Mouse (Mus musculus): ENCODE results near the gene Spast. TPM values are rescaled to one million over a fixed set of nuclear protein-coding genes. Genes with fewer than 3 reads are reported as not detected.

Spast gene
- polyA plus RNA-seq, 1 experiment from 2014 or later, result 35.1 TPM

DNA sequence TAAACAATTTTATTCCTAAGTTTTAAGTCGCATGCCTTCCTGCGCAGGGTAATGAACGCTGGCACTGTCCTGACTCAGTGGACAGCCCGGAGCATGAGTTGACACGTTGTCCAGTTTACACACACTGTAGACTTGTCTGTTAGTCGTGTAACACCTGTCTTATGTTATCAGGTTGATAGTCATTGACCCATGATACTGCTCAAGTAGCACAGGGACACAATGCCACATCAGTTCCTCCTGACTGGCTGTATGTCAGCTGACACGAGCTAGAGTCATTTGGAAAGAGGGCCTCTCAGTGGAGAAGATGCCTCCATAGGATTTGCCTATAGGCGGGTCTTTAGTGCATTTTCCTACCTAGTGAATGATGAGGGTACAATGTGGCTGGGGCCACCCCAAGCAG, 67.7 kb downstream of the Spast start:
- peaks cover 59% of the 10 kb centered on the region for H3K36me3 ChIP-seq
- H3K4me1 ChIP-seq, result no peaks in the 10 kb centered on the region

DNA sequence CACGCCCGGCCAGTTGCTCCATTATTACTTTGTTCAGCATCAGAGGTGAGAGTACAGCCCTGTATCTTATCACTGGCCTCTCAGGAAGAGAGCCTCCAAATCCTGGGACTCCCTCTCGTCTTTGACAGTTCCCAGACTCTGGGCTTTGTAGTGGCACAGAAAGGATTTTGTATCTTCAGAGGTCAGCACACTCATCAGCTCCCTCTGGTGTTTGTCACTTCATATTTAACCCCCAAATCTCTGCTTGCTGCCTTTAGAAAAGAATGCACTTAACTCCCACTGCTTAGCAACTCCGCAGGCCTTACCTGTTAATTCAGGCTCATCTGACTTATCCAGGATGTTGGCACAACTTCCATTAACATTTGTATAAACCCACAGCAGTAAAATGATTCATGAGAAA, 70.9 kb downstream of the Spast start:
- peaks cover 61% of the 10 kb centered on the region for H3K36me3 ChIP-seq
- 74% methylated on average over 4 of the region's 4 CpGs for WGBS
- no peak overlapping the region for H3K4me2 ChIP-seq (replicated peaks)
- no peaks in the 10 kb centered on the region for H3K9me3 ChIP-seq
- no peak overlapping the region for H3K4me3 ChIP-seq
- H3K27me3 ChIP-seq, result no peaks in the 10 kb centered on the region
- H3K9ac ChIP-seq (replicated peaks), result no peak overlapping the region
- no peak overlapping the region for H3K27ac ChIP-seq (replicated peaks)
- H3K4me1 ChIP-seq, result no peaks in the 10 kb centered on the region
- no peak for ATAC-seq (replicated peaks)

More for the DNA sequence above, 67.7 kb downstream of the Spast start:
- 91% methylated on average over 8 of the region's 8 CpGs for WGBS
- Histone ChIP-seq H3K4me3 (no peak overlapping the region), H3K9me3 (no peaks in the 10 kb centered on the region), H3K4me2 (replicated peaks) (no peak overlapping the region), H3K9ac (replicated peaks) (no peak overlapping the region), H3K27ac (replicated peaks) (no peak overlapping the region), H3K27me3 (no peaks in the 10 kb centered on the region)
- ATAC-seq (replicated peaks), result no peak

DNA sequence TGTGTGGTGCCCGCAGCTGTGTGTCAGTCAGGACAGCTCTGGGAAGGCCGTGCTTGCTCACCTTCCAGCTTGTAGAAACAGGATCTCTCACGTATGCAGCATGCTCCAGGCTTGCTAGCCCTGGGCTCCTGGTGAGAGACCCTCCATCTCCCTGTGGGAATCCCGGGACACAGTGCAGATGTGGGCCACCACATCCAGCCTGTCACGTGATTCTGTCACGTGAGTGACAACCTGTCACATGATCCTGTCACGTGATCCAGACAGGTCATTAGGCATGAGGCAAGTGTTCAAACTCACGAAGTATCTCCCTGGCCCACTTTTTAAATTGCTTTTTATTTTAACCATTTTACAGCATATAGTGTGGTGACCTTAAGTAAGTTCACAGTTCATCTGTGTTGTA, 74.5 kb downstream of the Spast start:
- no peak overlapping the region for H3K4me2 ChIP-seq (replicated peaks)
- no peaks in the 10 kb centered on the region for H3K4me1 ChIP-seq
- no peak overlapping the region for H3K27ac ChIP-seq (replicated peaks)
- no peaks in the 10 kb centered on the region for H3K27me3 ChIP-seq
- H3K9ac ChIP-seq (replicated peaks), result no peak overlapping the region
- H3K4me3 ChIP-seq, result no peak overlapping the region
- 88% methylated on average over 8 of the region's 8 CpGs for WGBS
- no peak for ATAC-seq (replicated peaks)
- no peaks in the 10 kb centered on the region for H3K9me3 ChIP-seq
- peaks cover 59% of the 10 kb centered on the region for H3K36me3 ChIP-seq

DNA sequence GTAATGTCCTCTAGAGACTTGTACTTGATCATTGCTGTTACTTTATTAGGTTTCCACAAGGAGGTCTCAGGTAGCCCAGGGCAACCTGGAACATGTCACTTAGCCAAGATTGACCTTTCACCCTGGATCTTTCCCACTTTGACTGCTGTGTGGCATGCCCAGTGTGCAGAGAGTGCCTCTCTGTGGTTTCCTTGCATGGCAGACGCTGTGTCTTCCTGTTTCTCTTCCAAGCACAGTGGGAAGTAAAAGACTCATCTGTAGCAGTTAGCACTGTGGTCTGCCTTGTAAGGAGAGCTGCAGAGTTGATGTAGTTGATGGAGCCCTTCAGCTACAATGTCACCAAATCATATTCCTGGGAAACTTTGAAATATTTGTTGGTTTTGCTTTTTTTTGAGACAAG, 75.9 kb downstream of the Spast start:
- H3K9me3 ChIP-seq, result no peaks in the 10 kb centered on the region
- no peaks in the 10 kb centered on the region for H3K27me3 ChIP-seq
- no peak for ATAC-seq (replicated peaks)
- WGBS, result 93% methylated on average over 1 of the region's 1 CpGs
- no peak overlapping the region for H3K4me3 ChIP-seq
- no peak overlapping the region for H3K9ac ChIP-seq (replicated peaks)
- H3K36me3 ChIP-seq, result peaks cover 63% of the 10 kb centered on the region
- no peak overlapping the region for H3K4me2 ChIP-seq (replicated peaks)
- H3K4me1 ChIP-seq, result no peaks in the 10 kb centered on the region
- H3K27ac ChIP-seq (replicated peaks), result no peak overlapping the region

DNA sequence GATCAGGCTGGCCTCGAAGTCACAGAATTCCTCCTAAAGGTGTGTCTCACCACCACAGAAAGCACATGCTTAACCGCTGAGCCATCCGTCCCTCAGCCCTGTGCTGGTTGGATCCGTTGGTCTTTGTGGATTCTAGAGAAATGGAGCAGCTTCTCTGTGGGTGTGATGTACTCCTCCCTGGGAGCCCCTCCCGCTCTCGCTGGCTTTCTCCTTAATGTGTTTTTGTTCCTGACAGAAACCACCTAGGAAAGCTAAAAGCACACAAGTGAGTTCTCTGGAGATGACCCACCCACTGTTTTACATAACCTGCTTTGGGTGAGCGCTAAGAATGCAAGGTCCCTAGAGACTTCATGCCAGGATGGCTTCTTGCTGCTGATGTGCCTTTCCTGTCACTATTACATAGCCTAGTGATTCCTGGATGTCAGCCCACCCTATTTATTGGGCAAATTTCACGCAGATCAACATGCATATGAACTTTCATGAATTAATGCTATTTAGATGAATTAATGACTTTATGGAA, 78.1 kb downstream of the Spast start:
- Histone ChIP-seq H3K9ac (replicated peaks) (no peak overlapping the region), H3K4me3 (no peak overlapping the region), H3K27ac (replicated peaks) (no peak overlapping the region), H3K36me3 (peaks cover 67% of the 10 kb centered on the region), H3K27me3 (no peaks in the 10 kb centered on the region), H3K4me2 (replicated peaks) (no peak overlapping the region), H3K4me1 (no peaks in the 10 kb centered on the region), H3K9me3 (no peaks in the 10 kb centered on the region)
- 89% methylated on average over 8 of the region's 8 CpGs for WGBS
- no peak for ATAC-seq (replicated peaks)

DNA sequence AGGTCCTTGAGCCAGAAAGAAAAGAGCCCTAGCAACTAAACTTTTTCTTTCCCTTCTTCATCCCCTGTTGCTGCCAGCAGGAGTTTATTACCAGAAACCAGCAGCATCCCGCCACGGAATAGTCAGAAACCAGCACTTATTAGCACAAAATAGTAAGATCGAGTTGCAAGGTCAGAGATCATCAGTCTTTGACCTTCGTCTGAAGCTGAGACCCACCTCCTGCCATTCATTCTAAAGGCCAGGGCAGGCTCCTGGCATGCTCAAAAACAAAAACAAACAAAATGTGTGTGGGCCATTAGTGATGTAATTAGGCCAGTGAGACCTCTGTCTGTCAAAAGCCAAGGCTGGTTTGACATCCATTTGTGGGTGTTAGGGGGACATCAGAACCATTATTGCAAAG, 79.4 kb downstream of the Spast start:
- Histone ChIP-seq H3K27ac (replicated peaks) (no peak overlapping the region), H3K9me3 (no peaks in the 10 kb centered on the region), H3K36me3 (peaks cover 59% of the 10 kb centered on the region), H3K9ac (replicated peaks) (no peak overlapping the region), H3K4me1 (no peaks in the 10 kb centered on the region), H3K4me2 (replicated peaks) (no peak overlapping the region), H3K27me3 (no peaks in the 10 kb centered on the region), H3K4me3 (no peak overlapping the region)
- WGBS, result 47% methylated on average over 4 of the region's 4 CpGs
- no peak for ATAC-seq (replicated peaks)

DNA sequence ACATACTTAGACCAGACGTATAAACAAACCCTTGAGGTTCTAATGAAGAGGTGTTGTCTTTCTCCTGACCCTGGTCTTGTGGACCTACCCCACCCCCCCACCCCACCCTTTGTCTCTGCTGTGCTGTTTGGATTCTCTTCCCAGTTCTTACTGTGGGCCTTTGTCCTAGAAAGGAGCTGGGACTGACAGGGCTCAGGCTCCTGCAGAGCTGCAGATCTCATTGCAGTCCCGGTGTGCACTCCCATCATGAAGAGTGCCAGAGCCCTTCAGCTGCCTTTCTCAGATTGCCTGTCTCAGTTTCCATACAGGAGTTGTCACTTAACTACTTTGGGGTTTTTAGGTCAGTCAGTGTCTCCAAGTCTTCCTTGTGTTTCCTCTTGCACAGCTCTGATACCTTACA, 81.9 kb downstream of the Spast start:
- WGBS, result 55% methylated on average over 2 of the region's 2 CpGs
- no peak overlapping the region for H3K27ac ChIP-seq (replicated peaks)
- no peaks in the 10 kb centered on the region for H3K9me3 ChIP-seq
- H3K9ac ChIP-seq (replicated peaks), result no peak overlapping the region
- H3K36me3 ChIP-seq, result peaks cover 59% of the 10 kb centered on the region
- H3K4me2 ChIP-seq (replicated peaks), result no peak overlapping the region
- ATAC-seq (replicated peaks), result no peak
- peaks cover 7% of the 10 kb centered on the region for H3K4me1 ChIP-seq
- H3K4me3 ChIP-seq, result no peak overlapping the region
- H3K27me3 ChIP-seq, result no peaks in the 10 kb centered on the region

DNA sequence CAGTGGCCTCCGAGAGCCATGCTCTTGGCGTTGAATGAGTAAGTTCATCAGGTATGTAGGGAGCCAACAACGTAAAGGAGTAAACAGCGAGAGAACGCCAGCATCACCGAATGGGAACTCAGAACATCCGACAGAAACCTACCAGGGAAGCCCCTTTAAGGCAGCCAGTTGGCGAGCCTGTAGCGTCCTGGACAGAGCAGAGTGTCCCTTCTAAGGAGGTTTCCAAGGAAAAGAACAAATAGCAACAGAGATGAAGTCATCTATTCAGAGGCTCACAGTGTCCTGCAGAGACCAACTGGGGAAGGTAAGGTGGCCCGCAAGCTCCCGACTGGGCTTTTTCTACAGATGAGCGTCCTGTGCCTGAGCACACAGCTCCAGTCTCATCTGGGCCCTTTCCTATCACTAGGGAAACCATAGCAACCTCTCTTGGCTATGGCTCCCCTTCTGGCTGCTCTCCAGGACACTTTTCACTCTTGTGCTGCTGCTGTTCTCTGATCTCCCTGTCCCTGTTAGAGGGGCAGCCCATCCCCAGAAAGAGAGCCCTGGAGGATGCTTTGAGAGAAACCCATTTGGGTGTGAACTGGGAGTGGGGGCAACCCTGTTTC, 85.7 kb downstream of the Spast start:
- Histone ChIP-seq H3K4me3 (no peak overlapping the region), H3K36me3 (peaks cover 48% of the 10 kb centered on the region), H3K9ac (replicated peaks) (no peak overlapping the region), H3K4me1 (peaks cover 7% of the 10 kb centered on the region), H3K27me3 (no peaks in the 10 kb centered on the region), H3K4me2 (replicated peaks) (no peak overlapping the region), H3K27ac (replicated peaks) (no peak overlapping the region), H3K9me3 (no peaks in the 10 kb centered on the region)
- ATAC-seq (replicated peaks), result peak; percentile 72
- 66% methylated on average over 12 of the region's 12 CpGs for WGBS

DNA sequence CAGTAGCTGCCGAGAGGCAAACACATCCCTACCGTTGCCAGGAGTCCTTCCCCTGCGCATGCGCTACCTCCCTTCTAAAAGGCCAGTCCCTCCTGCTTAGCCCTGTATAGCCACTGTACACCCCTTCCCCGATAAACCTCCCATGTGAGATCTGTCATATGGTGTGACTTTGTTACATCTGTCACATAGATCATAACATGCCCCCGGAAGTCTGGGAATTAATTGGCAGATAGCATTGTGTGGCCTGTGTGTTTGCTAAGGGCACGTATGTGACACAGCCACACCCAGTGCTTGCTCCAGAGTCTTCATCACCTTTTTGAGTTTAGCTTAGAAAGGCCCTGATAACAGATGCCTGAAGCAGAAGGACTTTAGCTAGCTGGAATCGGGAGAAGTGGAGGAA, 91.3 kb downstream of the Spast start:
- H3K4me1 ChIP-seq, result no peaks in the 10 kb centered on the region
- H3K36me3 ChIP-seq, result peaks cover 14% of the 10 kb centered on the region
- H3K27ac ChIP-seq (replicated peaks), result no peak overlapping the region
- no peak overlapping the region for H3K4me2 ChIP-seq (replicated peaks)
- no peak for ATAC-seq (replicated peaks)
- H3K4me3 ChIP-seq, result no peak overlapping the region
- no peak overlapping the region for H3K9ac ChIP-seq (replicated peaks)
- H3K27me3 ChIP-seq, result no peaks in the 10 kb centered on the region
- H3K9me3 ChIP-seq, result no peaks in the 10 kb centered on the region
- WGBS, result 89% methylated on average over 8 of the region's 8 CpGs

DNA sequence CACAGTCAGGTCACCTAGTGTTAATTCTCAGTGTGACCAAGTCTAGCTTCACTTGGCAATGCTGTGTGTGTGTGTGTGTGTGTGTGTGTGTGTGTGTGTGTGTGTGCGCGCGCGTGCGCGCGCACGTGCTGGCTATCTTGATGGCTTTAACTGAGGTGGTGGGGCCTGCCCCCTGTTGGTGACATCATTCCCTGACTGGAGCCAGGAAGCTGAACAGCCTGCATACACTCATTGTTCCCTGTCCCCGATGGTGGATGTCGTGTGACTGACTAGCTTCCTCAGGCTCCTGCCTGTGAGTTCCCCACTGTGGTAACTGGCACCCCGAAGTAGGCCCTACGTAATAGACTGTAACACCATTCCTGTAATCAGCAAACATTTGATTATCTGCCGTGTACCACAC, 92.7 kb downstream of the Spast start:
- no peak overlapping the region for H3K9ac ChIP-seq (replicated peaks)
- no peaks in the 10 kb centered on the region for H3K27me3 ChIP-seq
- no peaks in the 10 kb centered on the region for H3K4me1 ChIP-seq
- H3K36me3 ChIP-seq, result peaks cover 11% of the 10 kb centered on the region
- ATAC-seq (replicated peaks), result no peak
- H3K4me3 ChIP-seq, result no peak overlapping the region
- WGBS, result 65% methylated on average over 13 of the region's 13 CpGs
- H3K27ac ChIP-seq (replicated peaks), result no peak overlapping the region
- no peak overlapping the region for H3K4me2 ChIP-seq (replicated peaks)
- no peaks in the 10 kb centered on the region for H3K9me3 ChIP-seq

DNA sequence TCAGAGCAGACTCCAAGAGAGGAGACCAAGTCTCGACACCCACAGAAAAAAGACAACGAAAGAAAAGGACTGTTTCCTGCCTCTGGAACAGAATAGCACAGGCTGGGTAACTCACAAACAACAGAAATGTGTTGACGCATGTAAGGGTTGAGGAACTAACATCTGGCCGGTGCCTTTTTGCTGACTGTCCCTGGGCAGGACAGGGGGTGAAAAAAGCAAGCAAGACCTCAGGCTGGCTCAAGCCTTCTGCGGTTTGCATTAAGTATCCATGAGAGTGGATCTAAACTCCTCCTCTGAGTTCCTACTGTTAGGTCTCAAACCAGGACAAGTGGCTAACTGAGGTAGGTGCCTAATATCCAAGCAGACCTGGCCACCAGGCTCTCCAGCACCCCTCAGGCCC, 93.8 kb downstream of the Spast start:
- no peak overlapping the region for H3K4me2 ChIP-seq (replicated peaks)
- WGBS, result 89% methylated on average over 5 of the region's 5 CpGs
- no peak for ATAC-seq (replicated peaks)

DNA sequence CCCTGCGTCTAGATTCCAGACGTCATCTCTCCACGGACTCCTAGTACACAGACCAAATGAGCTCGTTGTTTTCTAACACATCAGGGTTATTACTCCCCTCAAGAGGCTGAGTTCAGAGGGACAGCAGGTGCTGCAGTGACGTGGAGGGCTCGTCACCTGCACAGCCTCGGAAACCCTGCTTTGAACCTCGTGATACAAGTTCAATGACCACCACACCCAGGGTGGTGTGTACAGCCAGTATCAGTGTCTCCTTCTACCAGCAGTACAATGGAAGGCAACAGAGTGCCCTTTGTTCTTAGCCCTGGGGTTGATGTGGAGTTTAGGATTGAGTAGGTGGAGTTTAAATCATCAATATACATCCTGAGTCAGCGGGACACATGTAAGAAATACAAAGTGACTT, 99.0 kb downstream of the Spast start:
- no peak overlapping the region for H3K4me3 ChIP-seq
- H3K27ac ChIP-seq (replicated peaks), result no peak overlapping the region
- no peaks in the 10 kb centered on the region for H3K27me3 ChIP-seq
- ATAC-seq (replicated peaks), result no peak
- H3K4me1 ChIP-seq, result no peaks in the 10 kb centered on the region
- H3K9ac ChIP-seq (replicated peaks), result no peak overlapping the region
- WGBS, result 85% methylated on average over 9 of the region's 9 CpGs
- H3K9me3 ChIP-seq, result no peaks in the 10 kb centered on the region
- H3K36me3 ChIP-seq, result no peaks in the 10 kb centered on the region
- no peak overlapping the region for H3K4me2 ChIP-seq (replicated peaks)

More for the DNA sequence above, 93.8 kb downstream of the Spast start:
- no peak overlapping the region for H3K9ac ChIP-seq (replicated peaks)
- no peak overlapping the region for H3K27ac ChIP-seq (replicated peaks)
- H3K36me3 ChIP-seq, result peaks cover 6% of the 10 kb centered on the region; the same call in 1 of the 2 replicates
- no peaks in the 10 kb centered on the region for H3K9me3 ChIP-seq
- H3K4me1 ChIP-seq, result no peaks in the 10 kb centered on the region
- H3K27me3 ChIP-seq, result no peaks in the 10 kb centered on the region
- H3K4me3 ChIP-seq, result no peak overlapping the region

DNA sequence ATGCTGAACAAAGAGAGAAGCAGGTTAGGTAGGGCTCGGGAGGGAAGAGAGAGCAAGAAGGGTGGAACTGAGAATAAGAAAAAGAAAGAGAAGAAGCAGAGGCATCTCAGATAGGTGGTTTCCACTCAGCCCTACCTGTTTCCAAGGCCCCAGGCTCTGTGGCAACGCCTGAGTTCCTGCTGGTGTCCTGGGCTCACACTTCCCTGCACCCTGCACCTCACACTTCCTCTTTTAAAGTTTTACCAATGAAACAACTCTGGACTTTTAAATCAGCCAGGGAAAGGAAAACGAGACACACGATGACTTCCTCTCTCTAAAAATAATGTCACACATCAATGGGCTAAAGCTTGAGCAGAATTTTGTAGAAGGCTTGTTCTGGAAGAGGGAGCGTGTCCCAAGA, 101.7 kb downstream of the Spast start:
- no peaks in the 10 kb centered on the region for H3K27me3 ChIP-seq
- WGBS, result 79% methylated on average over 5 of the region's 5 CpGs
- no peak for ATAC-seq (replicated peaks)
- H3K36me3 ChIP-seq, result no peaks in the 10 kb centered on the region
- H3K4me3 ChIP-seq, result no peak overlapping the region
- H3K4me2 ChIP-seq (replicated peaks), result no peak overlapping the region
- H3K9ac ChIP-seq (replicated peaks), result no peak overlapping the region
- H3K4me1 ChIP-seq, result no peaks in the 10 kb centered on the region
- no peak overlapping the region for H3K27ac ChIP-seq (replicated peaks)
- H3K9me3 ChIP-seq, result no peaks in the 10 kb centered on the region

All from forebrain, embryonic 15.5 days (tissue).